Mouse (Mus musculus) lung, postnatal 14 days (tissue): ENCODE data around the gene Il2rg.
A peak's percentile ranks its signal among the peaks of the same experiment; 100 is the strongest.

Experiments
- DNase-seq: peaks from one replicate; pipeline ENCODE4 v3.0.0; 2021

Gene Il2rg

GRCm38 (mm10) chrX:101268025-101268754 lies at the start of gene Il2rg:
TSS of gene Il2rg (minus strand) at chrX:101268255.
- no peak for DNase-seq

- no peak for DNase-seq
These were observed 45.7 kb upstream of the Il2rg start for GRCm38 (mm10) chrX:101313625-101314359.

GRCm38 (mm10) chrX:101309299-101309698 lies 41.2 kb upstream of the Il2rg start:
- no peak for DNase-seq

GRCm38 (mm10) chrX:101304646-101305045 lies 36.6 kb upstream of the Il2rg start:
- DNase-seq = no peak

GRCm38 (mm10) chrX:101301654-101302053 lies 33.6 kb upstream of the Il2rg start:
- DNase-seq = no peak

- DNase-seq = no peak
These were observed 32.5 kb upstream of the Il2rg start for GRCm38 (mm10) chrX:101300427-101301030.

GRCm38 (mm10) chrX:101299473-101300426 lies 31.7 kb upstream of the Il2rg start:
- no peak for DNase-seq

GRCm38 (mm10) chrX:101299055-101299454 lies 31.0 kb upstream of the Il2rg start, which contains the start of gene Nlgn3:
TSS of gene Nlgn3 (plus strand) at chrX:101299168.
- DNase-seq = no peak

- DNase-seq = no peak
These were observed 22.1 kb upstream of the Il2rg start for GRCm38 (mm10) chrX:101290111-101290510.

- DNase-seq = no peak
These were observed 21.0 kb upstream of the Il2rg start for GRCm38 (mm10) chrX:101289037-101289436.

- DNase-seq = no peak
These were observed 20.4 kb upstream of the Il2rg start for GRCm38 (mm10) chrX:101288432-101288831.

GRCm38 (mm10) chrX:101287543-101287942 lies 19.5 kb upstream of the Il2rg start:
- no peak for DNase-seq

- no peak for DNase-seq
These were observed 18.1 kb upstream of the Il2rg start for GRCm38 (mm10) chrX:101285953-101286670.

GRCm38 (mm10) chrX:101285534-101285933 lies 17.5 kb upstream of the Il2rg start:
- peak; percentile 69 for DNase-seq

- DNase-seq = no peak
These were observed 14.8 kb upstream of the Il2rg start for GRCm38 (mm10) chrX:101282813-101283212.

GRCm38 (mm10) chrX:101273875-101274738 lies 6.1 kb upstream of the Il2rg start, which contains the start of gene Med12:
TSS of gene Med12 (plus strand) at chrX:101274030.
- peak; percentile 89 for DNase-seq

GRCm38 (mm10) chrX:101273410-101273809 lies 5.4 kb upstream of the Il2rg start:
- no peak for DNase-seq

GRCm38 (mm10) chrX:101268755-101269124 lies 685 bp upstream of the Il2rg start, which contains the start of gene Gm20489:
TSS of gene Gm20489 (minus strand) at chrX:101269023.
- no peak for DNase-seq

- DNase-seq = no peak
These were observed 1.4 kb downstream of the Il2rg start for GRCm38 (mm10) chrX:101266631-101267030.

- DNase-seq = no peak
These were observed 4.2 kb downstream of the Il2rg start, which contains the start of gene Gm614 for GRCm38 (mm10) chrX:101263892-101264291. TSS of gene Gm614 (minus strand) at chrX:101263992.
